21 mouse cellular contexts compared by ENCODE assay signal in genomic region chr8:116867321-116867720, GRCm38 (mm10). TPM values are rescaled to one million over a fixed set of nuclear protein-coding genes. Genes with fewer than 3 reads are reported as not detected.
DNase-seq lines count a peak whose midpoint lies in the region; ATAC-seq lines count a peak whose summit lies in the region.
"Had no signal": no experiment of that assay in that cellular context is flagged by ENCODE, and none has a peak within 500 bp of the region (broad histone marks: within the 10 kb centered on the region; RNA-seq: fewer than 3 reads in every experiment).

No protein-coding gene starts in this region.

- H3K9me3 ChIP-seq in midbrain, embryonic 13.5 days = no peaks in the 10 kb centered on the region
- H3K9me3 ChIP-seq: embryonic facial prominence, embryonic 15.5 days; heart, embryonic 12.5 days; hindbrain, embryonic 13.5 days; midbrain, embryonic 10.5 days had no signal

- no peaks in the 10 kb centered on the region for H3K36me3 ChIP-seq in midbrain, embryonic 13.5 days
- H3K36me3 ChIP-seq: embryonic facial prominence, embryonic 15.5 days; heart, embryonic 12.5 days; hindbrain, embryonic 13.5 days; midbrain, embryonic 10.5 days had no signal

- H3K9ac ChIP-seq in midbrain, embryonic 13.5 days (replicated peaks) = no peak overlapping the region
- H3K9ac ChIP-seq: embryonic facial prominence, embryonic 15.5 days; heart, embryonic 12.5 days; hindbrain, embryonic 13.5 days had no signal

- H3K27ac ChIP-seq in midbrain, embryonic 13.5 days = no peak overlapping the region
- H3K27ac ChIP-seq: embryonic facial prominence, embryonic 15.5 days; hindbrain, embryonic 13.5 days; layer of hippocampus, adult 2 months; left cerebral cortex, adult 2 months; macrophage; midbrain, embryonic 10.5 days had no signal

- peaks cover 7% of the 10 kb centered on the region; the same call in 1 of the 2 replicates for H3K4me1 ChIP-seq in midbrain, embryonic 13.5 days (replicated peaks)

- ATAC-seq in midbrain, embryonic 13.5 days = no peak
- ATAC-seq: forebrain, embryonic 16.5 days had no signal

- H3K4me3 ChIP-seq in midbrain, embryonic 13.5 days (replicated peaks) = no peak overlapping the region
- H3K4me3 ChIP-seq: embryonic facial prominence, embryonic 15.5 days; heart, embryonic 12.5 days; hindbrain, embryonic 13.5 days; layer of hippocampus, adult 2 months; left cerebral cortex, adult 2 months; midbrain, embryonic 10.5 days had no signal

- H3K27me3 ChIP-seq in midbrain, embryonic 13.5 days = peaks cover 18% of the 10 kb centered on the region

- 74% methylated on average over 9 of the region's 9 CpGs for WGBS in midbrain, embryonic 13.5 days

- DNase-seq in adrenal gland, postnatal 36 days = peak; percentile 25 to 26
- no peak for DNase-seq in adrenal gland, adult 8-10 months
- peak; percentile 10 for DNase-seq in lung, postnatal 36 days
- no peak for DNase-seq in lung, postnatal 4 days
- peak; percentile 67 for DNase-seq in kidney, postnatal 14 days
- no peak for DNase-seq in urinary bladder, adult 18-20 months (ENCODE audit: low spot score in 2 of 2)
- DNase-seq: adrenal gland, postnatal 25 days; cerebellum, adult 2 months; heart, postnatal 14 days; left cerebral cortex, postnatal 4 days; liver; right cerebral cortex, postnatal 4 days had no signal

- no peak overlapping the region for H3K4me2 ChIP-seq in midbrain, embryonic 13.5 days (replicated peaks)
- H3K4me2 ChIP-seq: embryonic facial prominence, embryonic 15.5 days; heart, embryonic 12.5 days; hindbrain, embryonic 13.5 days had no signal

RNA-seq across cellular contexts. Expression of gene Cmc2, which starts 53.9 kb away (rescaled TPM):
- 10 to 100 TPM; 54.0 to 60.9 TPM for total RNA-seq in adrenal gland, postnatal 36 days (2021)
- total RNA-seq in adrenal gland, adult 8-10 months (2022) = 10 to 100 TPM; 46.5 to 55.8 (median 50.1) TPM
- polyA plus RNA-seq in midbrain, embryonic 13.5 days (2015; fragmentation: Nextera tagmentation; extraction: Ambion mirVana) = 45.1 and 46.3 TPM in 2 replicates

RNA-seq across cellular contexts. Expression of gene Cenpn, which starts 54.2 kb away (rescaled TPM):
- total RNA-seq in adrenal gland, postnatal 36 days (2021) = 1 to 10 TPM; 6.1 TPM
- 1 to 10 TPM; 2.5 to 5.8 (median 4.4) TPM for total RNA-seq in adrenal gland, adult 8-10 months (2022)
- 18.5 and 20.0 TPM in 2 replicates for polyA plus RNA-seq in midbrain, embryonic 13.5 days (2015; fragmentation: Nextera tagmentation; extraction: Ambion mirVana)

Comparison
In these comparisons a context has a peak if more than half of its experiments do, and no peak if none do; other contexts are left out.
1. DNase-seq: peak in adrenal gland, postnatal 36 days (2 of 2), lung, postnatal 36 days (single experiment) and kidney, postnatal 14 days (single experiment); none in adrenal gland, adult 8-10 months (single experiment), lung, postnatal 4 days (0 of 2) and urinary bladder, adult 18-20 months (0 of 2).